Mouse (Mus musculus) hindbrain, embryonic 15.5 days (tissue): ENCODE data around the gene Fam110a. TPM values are rescaled to one million over a fixed set of nuclear protein-coding genes. Genes with fewer than 3 reads are reported as not detected.
"Not testable (repeated sequence)": the region's sequence is repeated elsewhere in the genome, so short reads cannot be mapped to it uniquely, and the experiment has no call there.

ENCODE experiments used
- ATAC-seq: fragments of 200-750 bp; cut with Nextera tagmentation; 2 replicates; pipeline ENCODE4 v1.8.0; 2017; ENCODE audit warnings: low read depth, moderate number of reproducible peaks, moderate TSS enrichment; ENCODE audit not compliant: low FRiP score
- H3K27ac ChIP-seq: fragments of 300-500 bp; sonication (generic); replicated peaks from 2 replicates; pipeline ENCODE4 v1.5.1; 2015; ENCODE audit warnings: mild to moderate bottlenecking, inconsistent platforms
- H3K27me3 ChIP-seq: fragments of 300-500 bp; sonication (generic); 2 replicates; pipeline ENCODE4 v1.6.1; 2015; ENCODE audit warnings: control low read depth, inconsistent platforms
- H3K36me3 ChIP-seq: fragments of 300-500 bp; sonication (generic); 2 replicates; pipeline ENCODE4 v1.6.1; 2015; ENCODE audit warnings: control low read depth, inconsistent platforms
- H3K4me1 ChIP-seq: fragments of 300-500 bp; sonication (generic); replicated peaks from 2 replicates; pipeline ENCODE4 v1.6.1; 2015; ENCODE audit warnings: control low read depth, inconsistent platforms
- H3K4me2 ChIP-seq: fragments of 300-500 bp; sonication (generic); 2 replicates; pipeline ENCODE4 v1.6.1; 2015; ENCODE audit warnings: moderate library complexity, mild to moderate bottlenecking, inconsistent platforms
- H3K4me3 ChIP-seq: fragments of 300-500 bp; sonication (generic); 2 replicates; pipeline ENCODE4 v1.5.1; 2015; ENCODE audit warnings: mild to moderate bottlenecking, inconsistent platforms
- H3K9ac ChIP-seq: fragments of 300-500 bp; sonication (generic); 2 replicates; pipeline ENCODE4 v1.6.1; 2015; ENCODE audit warnings: inconsistent platforms
- H3K9me3 ChIP-seq: fragments of 300-500 bp; sonication (generic); 2 replicates; pipeline ENCODE4 v1.6.1; 2016; ENCODE audit warnings: control low read depth, inconsistent platforms
- WGBS: fragments of 180-500 bp; shearing (Covaris S2); methylation state at CpG from one replicate; pipeline ENCODE4 v1.1.7; 2015; 5-methylcytosine and 5-hydroxymethylcytosine counted together
- polyA plus RNA-seq: library from polyadenylated mRNA; unstranded; fragments of >200 nt; fragmentation: Nextera tagmentation; extraction: Ambion mirVana; gene quantifications from 2 replicates; pipeline ENCODE4 v1.2.1, GENCODE M21; 2015

Gene Fam110a
- polyA plus RNA-seq, 1 experiment from 2014 or later = 48.3 TPM

GRCm38 (mm10) chr2:152010251-152010650 lies 30.2 kb upstream of the Fam110a start:
- no peak overlapping the region for H3K4me2 ChIP-seq
- H3K27ac ChIP-seq = no peak overlapping the region
- no peaks in the 10 kb centered on the region for H3K36me3 ChIP-seq
- no peak for ATAC-seq
- H3K4me3 ChIP-seq = no peak overlapping the region
- no peaks in the 10 kb centered on the region for H3K27me3 ChIP-seq
- 81% methylated on average over 9 of the region's 9 CpGs for WGBS
- H3K9me3 ChIP-seq = no peaks in the 10 kb centered on the region
- H3K4me1 ChIP-seq = no peaks in the 10 kb centered on the region
- no peak overlapping the region for H3K9ac ChIP-seq

- ATAC-seq = no peak
- Histone ChIP-seq H3K4me3 (no peak overlapping the region), H3K4me2 (no peak overlapping the region), H3K9me3 (no peaks in the 10 kb centered on the region), H3K36me3 (no peaks in the 10 kb centered on the region), H3K9ac (no peak overlapping the region), H3K27ac (no peak overlapping the region), H3K4me1 (no peaks in the 10 kb centered on the region), H3K27me3 (no peaks in the 10 kb centered on the region)
- WGBS = 89% methylated on average over 15 of the region's 15 CpGs
These were observed 29.2 kb upstream of the Fam110a start for GRCm38 (mm10) chr2:152009061-152009779.

- Histone ChIP-seq H3K36me3 (no peaks in the 10 kb centered on the region), H3K4me2 (no peak overlapping the region), H3K9me3 (no peaks in the 10 kb centered on the region), H3K4me1 (no peaks in the 10 kb centered on the region), H3K27ac (no peak overlapping the region), H3K4me3 (no peak overlapping the region), H3K9ac (no peak overlapping the region), H3K27me3 (no peaks in the 10 kb centered on the region)
- 64% methylated on average over 10 of the region's 10 CpGs for WGBS
- no peak for ATAC-seq
These were observed 27.8 kb upstream of the Fam110a start for GRCm38 (mm10) chr2:152007783-152008182.

GRCm38 (mm10) chr2:152002529-152002928 lies 22.5 kb upstream of the Fam110a start:
- ATAC-seq = no peak
- no peaks in the 10 kb centered on the region; the same call in 1 of the 2 replicates for H3K4me1 ChIP-seq
- H3K27me3 ChIP-seq = peaks cover 17% of the 10 kb centered on the region
- H3K9ac ChIP-seq = no peak overlapping the region
- H3K36me3 ChIP-seq = no peaks in the 10 kb centered on the region
- H3K4me2 ChIP-seq = no peak overlapping the region
- H3K4me3 ChIP-seq = no peak overlapping the region
- 70% methylated on average over 6 of the region's 6 CpGs for whole genome bisulfite sequencing
- H3K27ac ChIP-seq = no peak overlapping the region
- no peaks in the 10 kb centered on the region for H3K9me3 ChIP-seq

- ATAC-seq = no peak
- Histone ChIP-seq H3K9ac (no peak overlapping the region), H3K9me3 (no peaks in the 10 kb centered on the region), H3K36me3 (no peaks in the 10 kb centered on the region), H3K27me3 (peaks cover 34% of the 10 kb centered on the region), H3K4me3 (no peak overlapping the region), H3K4me2 (no peak overlapping the region), H3K4me1 (peaks cover 4% of the 10 kb centered on the region), H3K27ac (no peak overlapping the region)
- WGBS = 46% methylated on average over 6 of the region's 6 CpGs
These were observed 20.7 kb upstream of the Fam110a start for GRCm38 (mm10) chr2:152000735-152001134.

GRCm38 (mm10) chr2:152000291-152000679 lies 20.3 kb upstream of the Fam110a start:
- Histone ChIP-seq H3K4me2 (no peak overlapping the region), H3K36me3 (no peaks in the 10 kb centered on the region), H3K4me3 (no peak overlapping the region), H3K27me3 (peaks cover 38% of the 10 kb centered on the region), H3K27ac (no peak overlapping the region), H3K9ac (no peak overlapping the region), H3K4me1 (peaks cover 4% of the 10 kb centered on the region), H3K9me3 (no peaks in the 10 kb centered on the region)
- 54% methylated on average over 3 of the region's 3 CpGs for WGBS
- no peak for ATAC-seq

GRCm38 (mm10) chr2:151999669-152000290 lies 19.8 kb upstream of the Fam110a start:
- Histone ChIP-seq H3K9ac (no peak overlapping the region), H3K36me3 (no peaks in the 10 kb centered on the region), H3K4me3 (no peak overlapping the region), H3K27ac (no peak overlapping the region), H3K4me1 (peaks cover 4% of the 10 kb centered on the region), H3K9me3 (no peaks in the 10 kb centered on the region), H3K27me3 (peaks cover 42% of the 10 kb centered on the region), H3K4me2 (no peak overlapping the region)
- ATAC-seq = no peak
- WGBS = 17% methylated on average over 20 of the region's 20 CpGs

GRCm38 (mm10) chr2:151998932-151999331 lies 18.9 kb upstream of the Fam110a start:
- WGBS = 79% methylated on average over 4 of the region's 4 CpGs
- no peak overlapping the region for H3K27ac ChIP-seq
- ATAC-seq = no peak
- H3K9me3 ChIP-seq = no peaks in the 10 kb centered on the region
- H3K4me2 ChIP-seq = no peak overlapping the region
- no peak overlapping the region for H3K4me3 ChIP-seq
- H3K36me3 ChIP-seq = no peaks in the 10 kb centered on the region
- H3K4me1 ChIP-seq = peaks cover 9% of the 10 kb centered on the region
- H3K27me3 ChIP-seq = peaks cover 42% of the 10 kb centered on the region
- H3K9ac ChIP-seq = no peak overlapping the region

- no peak for ATAC-seq
- no peaks in the 10 kb centered on the region for H3K9me3 ChIP-seq
- H3K9ac ChIP-seq = no peak overlapping the region
- no peaks in the 10 kb centered on the region for H3K36me3 ChIP-seq
- H3K4me2 ChIP-seq = no peak overlapping the region
- H3K27me3 ChIP-seq = peaks cover 42% of the 10 kb centered on the region
- WGBS = 67% methylated on average over 9 of the region's 9 CpGs
- H3K4me3 ChIP-seq = no peak overlapping the region
- no peak overlapping the region for H3K27ac ChIP-seq
- peaks cover 9% of the 10 kb centered on the region for H3K4me1 ChIP-seq
These were observed 18.5 kb upstream of the Fam110a start for GRCm38 (mm10) chr2:151998505-151998899.

- Histone ChIP-seq H3K36me3 (no peaks in the 10 kb centered on the region), H3K27ac (no peak overlapping the region), H3K27me3 (peaks cover 42% of the 10 kb centered on the region), H3K9ac (no peak overlapping the region), H3K9me3 (no peaks in the 10 kb centered on the region), H3K4me1 (peaks cover 9% of the 10 kb centered on the region), H3K4me3 (no peak overlapping the region), H3K4me2 (no peak overlapping the region)
- whole genome bisulfite sequencing = 53% methylated on average over 8 of the region's 8 CpGs
- no peak for ATAC-seq
These were observed 17.9 kb upstream of the Fam110a start for GRCm38 (mm10) chr2:151997776-151998504.

GRCm38 (mm10) chr2:151997190-151997575 lies 17.2 kb upstream of the Fam110a start:
- not testable (repeated sequence) for H3K36me3 ChIP-seq, H3K4me3 ChIP-seq, H3K4me1 ChIP-seq, H3K9ac ChIP-seq, H3K27ac ChIP-seq, H3K9me3 ChIP-seq, ATAC-seq, H3K4me2 ChIP-seq
- WGBS = 74% methylated on average over 2 of the region's 2 CpGs
- H3K27me3 ChIP-seq = peaks cover 42% of the 10 kb centered on the region
